Mouse (Mus musculus) ovary, postnatal 36 days (tissue): ENCODE data around the gene Tufm.

Experiments
- DNase-seq: peaks from one replicate; pipeline ENCODE4 v3.0.0; 2022; ENCODE audit warnings: low spot score, mixed read lengths

The Tufm gene

DNA sequence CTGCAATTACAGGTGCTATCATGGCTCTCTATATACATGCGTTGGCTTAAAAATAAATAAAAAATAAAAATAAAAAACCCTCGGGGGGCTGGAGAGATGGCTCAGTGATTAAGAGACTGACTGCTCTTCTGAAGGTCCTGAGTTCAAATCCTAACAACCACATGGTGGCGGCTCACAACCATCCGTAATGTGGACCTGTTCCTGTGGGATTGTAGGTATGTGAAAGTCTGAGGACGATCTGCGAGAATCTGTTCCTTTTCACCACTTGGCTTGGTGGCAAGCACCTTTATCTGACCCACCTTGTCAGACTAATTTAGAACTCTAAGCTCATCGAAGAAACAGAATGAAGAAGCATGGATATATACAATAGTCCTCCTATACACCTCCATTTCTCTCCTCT is 12.3 kb downstream of the Tufm start:
- DNase-seq = no peak

DNA sequence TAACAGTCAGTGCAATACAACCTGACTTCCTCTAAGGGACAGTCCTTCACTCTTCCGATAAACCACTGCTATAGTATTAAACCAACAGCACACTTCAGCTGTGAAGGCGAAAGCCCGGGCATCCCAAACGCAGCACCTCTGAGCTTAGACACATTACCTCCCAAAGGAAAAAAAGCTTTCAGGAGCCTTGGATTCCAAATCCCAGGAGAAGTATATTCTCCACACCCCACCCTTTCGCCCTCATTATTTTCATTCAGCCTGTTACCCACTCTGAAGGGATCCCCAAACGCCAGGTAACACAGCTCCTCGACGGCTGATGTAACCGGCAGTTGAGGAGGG is 14.5 kb downstream of the Tufm start:
- no peak for DNase-seq

DNA sequence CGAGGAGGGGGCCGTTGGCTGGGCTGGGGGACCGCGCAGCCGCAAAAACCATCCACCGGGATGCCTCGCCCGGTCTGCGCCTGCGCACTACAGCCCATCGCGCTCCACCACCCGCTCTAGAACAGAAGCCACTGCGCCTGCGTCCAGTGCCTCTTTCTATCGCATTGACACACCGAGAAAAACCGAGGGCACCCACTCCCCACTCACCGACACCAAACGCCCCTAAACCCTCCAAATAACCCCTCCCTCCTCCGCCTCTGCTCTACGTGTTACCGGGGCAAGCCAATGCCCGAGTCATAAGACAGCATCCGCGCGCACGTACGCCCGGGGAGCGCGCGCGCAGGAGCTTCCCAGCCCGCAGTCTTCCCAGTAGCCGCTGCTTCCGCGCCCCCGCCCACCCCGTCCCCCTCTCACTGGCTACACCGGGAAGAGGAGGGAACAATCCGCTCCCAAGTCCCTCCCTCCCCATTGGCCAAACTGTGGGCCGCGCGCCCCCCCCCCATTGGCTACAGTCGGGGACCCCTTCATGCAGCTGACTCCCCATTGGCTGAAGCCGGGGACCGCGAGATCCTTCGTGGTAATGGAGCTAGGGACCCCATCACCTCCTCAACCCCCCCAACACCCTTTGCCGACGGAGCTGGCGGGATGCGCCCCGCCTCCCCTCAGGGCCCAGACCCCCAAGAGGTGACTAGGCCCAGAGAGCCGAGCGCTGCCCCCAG is 15.0 kb downstream of the Tufm start:
- DNase-seq = peak; percentile 91

DNA sequence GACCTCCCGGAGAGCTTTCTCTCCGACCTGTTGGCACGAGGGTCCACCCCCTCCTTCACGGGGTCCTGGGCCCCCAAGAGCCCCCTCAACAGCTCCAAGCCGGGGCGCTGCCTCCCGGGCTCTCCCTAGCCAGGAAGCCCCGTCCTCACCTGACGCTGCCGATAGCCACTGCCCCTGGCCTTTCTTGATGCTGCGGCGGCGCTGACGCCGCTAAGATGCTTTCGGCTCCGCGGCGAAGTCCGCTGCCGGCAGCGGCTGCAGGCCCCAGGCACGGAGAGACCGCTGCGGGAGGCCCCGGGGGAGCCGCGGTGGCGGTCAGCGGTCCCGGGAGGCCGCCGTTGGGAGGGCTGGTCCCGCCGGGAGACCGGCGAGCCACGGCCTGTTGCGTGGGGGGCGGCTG is 15.6 kb downstream of the Tufm start:
- DNase-seq = no peak

DNA sequence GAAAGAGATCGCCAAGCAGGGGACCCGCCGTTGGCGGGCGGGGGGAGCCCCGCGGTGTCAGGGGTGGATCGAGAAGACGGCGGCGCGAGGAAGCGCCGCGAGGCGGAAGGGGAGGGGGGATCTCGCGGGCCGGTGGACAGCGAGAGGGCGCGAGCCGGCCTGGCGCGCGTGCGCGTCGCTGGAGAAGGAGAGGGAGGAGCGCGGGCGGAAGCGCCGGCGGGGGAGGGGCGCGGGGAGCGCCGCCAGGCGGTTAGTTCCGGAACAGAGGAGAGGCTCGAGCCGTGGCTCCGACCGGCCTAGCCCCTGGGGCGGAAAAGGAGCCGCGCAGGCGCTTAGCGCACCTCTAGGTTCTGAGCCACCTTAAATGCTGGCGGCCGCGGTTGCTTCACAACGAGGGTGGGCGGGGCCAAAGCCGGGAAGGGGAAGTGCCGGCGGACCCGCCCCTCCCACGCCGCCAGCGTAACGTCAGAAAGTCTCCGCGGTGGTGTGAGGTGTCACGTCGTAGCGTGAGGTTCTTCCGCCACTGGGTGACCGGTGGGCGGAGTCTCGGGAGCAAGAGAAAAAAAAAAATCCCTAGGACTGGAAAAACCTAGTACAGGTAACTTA is 16.2 kb downstream of the Tufm start, which contains the start of gene Atxn2l:
Gene Atxn2l (minus strand): TSS at position 165 of the 606 bp plus-strand sequence.
- peak; percentile 99 for DNase-seq

DNA sequence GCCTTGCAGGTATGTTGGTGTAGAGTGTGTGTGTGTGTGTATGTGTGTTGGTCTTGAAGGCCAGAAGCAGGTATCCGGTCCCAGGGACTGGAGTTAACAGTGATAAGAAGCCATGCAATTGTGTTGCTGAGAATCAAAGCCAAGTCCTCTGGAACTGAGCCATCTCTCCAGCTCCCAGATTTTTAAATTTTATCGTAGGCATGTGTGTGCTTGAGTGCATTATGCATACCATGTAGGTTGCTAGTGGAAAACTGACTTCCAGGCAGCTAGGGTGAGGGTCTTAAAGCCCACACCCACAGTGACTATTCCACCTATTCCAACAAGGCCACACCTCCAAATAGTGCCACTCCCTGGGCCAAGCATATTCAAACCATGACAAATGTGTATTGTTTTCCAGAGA is 17.8 kb downstream of the Tufm start:
- no peak for DNase-seq

DNA sequence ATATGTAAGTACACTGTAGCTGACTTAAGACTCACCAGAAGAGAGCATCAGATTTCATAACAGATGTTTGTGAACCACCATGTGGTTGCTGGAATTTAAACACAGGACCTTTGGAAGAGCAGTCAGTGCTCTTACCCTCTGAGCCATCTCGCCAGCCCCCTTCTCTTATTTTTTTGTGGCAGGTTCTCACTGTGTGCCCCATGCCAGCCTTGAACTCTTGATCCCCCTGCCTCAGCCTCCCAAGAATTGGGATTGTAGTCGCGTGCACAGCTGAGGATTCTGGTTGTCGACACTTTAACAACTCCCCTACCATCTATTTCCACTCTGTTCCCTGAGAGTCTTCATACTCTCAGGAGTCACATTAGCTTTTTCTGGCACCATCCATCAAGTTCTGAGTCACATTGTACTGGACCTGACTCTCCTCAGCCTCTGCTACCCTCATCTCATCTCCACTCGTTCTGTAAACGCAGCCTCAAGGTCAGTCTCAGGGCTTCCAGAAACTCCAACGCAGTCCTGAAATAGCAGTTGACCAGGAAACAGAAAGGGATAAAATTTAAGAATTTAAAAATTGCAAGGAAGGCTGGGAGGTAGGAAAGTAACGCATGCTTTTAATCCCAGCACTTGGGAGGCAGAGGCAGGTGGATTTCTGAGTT is 20.1 kb downstream of the Tufm start:
- DNase-seq = no peak

DNA sequence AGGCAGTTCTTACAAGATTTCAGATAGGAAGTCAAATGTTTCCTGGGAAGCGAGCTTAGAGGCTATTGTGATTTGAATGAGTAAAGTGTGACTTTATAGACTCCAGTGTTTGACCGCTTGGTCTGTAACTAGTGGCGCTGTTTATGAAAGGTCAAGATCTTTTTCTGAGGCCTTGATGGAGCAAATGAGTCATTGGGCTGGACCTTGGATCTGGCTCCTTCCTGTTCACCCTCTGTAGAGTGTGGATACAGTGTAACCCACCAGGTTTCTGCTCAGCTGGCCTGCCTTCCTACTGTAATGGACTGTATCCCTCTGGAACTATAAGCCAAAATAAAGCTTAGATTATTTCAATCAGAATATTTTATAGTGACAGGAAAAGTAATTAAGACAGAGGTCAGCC is 24.1 kb downstream of the Tufm start:
- DNase-seq = no peak

DNA sequence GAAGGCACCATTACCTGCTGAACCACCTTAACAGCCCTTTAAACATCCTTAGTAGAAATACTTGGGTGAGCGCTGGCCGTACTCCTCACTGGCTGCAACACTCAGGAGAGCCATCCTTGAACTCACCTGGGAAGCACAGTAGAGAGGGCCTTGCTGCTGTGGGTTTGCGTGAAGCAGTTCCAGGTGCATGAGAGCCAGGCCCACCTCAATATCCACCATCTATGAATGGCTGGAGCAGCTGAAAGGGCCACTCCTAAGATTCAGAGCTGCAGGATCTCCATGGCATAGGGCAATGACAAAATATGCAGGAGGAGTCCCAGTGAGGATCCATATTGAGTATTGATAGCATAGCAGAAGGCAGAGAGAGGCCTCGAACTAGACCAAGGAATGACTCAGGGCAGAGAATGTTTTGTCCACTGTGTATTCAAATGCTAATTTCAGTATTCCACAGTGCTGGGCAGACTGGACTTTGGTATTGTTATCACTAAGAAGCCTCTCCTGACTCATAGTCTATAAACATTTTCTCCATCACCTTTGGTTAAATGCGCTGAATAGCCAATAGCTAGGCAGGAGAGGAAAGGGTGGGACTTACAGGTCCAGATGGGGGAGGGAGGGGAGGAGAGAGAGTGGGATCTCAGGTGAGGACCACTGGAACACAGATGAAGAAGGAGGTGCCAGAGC is 31.2 kb downstream of the Tufm start:
- no peak for DNase-seq

DNA sequence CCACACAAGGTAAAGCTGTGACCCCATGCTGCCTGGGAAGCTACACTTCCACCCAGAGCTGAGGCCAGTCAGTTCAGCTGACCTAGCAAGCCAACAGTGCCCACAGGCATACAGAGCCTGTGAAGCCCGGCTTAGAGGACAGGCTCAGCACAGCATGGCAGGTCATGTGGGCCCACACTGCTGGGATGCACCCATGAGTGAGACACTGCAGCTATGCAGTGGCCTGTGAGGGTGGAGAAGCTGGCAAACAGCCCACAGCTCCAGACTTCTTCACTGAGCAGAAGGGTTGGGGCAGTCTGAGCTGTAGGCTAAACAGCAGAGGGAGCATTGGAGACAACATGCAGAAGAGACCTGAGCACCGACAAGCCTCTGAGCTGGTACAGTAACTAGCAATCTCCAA is 32.4 kb downstream of the Tufm start:
- no peak for DNase-seq

DNA sequence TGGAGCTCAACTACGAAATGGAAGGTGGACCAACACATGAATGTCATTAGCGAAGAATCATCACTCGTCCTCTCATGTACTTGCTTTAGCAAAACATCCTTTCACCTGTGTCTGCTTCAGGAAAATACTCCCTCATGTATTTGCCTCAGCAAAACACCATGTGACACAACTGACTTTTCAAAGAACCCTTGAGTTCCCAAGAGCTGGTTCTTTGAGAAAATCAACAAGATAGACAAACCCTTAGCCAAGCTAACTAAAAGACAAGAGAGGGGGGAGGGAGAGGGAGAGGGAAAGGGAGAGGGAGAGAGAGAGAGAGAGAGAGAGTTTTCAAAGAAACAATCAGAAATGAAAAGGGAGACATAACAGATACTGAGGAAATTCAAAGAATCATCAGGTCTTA is 36.2 kb downstream of the Tufm start:
- DNase-seq = no peak

DNA sequence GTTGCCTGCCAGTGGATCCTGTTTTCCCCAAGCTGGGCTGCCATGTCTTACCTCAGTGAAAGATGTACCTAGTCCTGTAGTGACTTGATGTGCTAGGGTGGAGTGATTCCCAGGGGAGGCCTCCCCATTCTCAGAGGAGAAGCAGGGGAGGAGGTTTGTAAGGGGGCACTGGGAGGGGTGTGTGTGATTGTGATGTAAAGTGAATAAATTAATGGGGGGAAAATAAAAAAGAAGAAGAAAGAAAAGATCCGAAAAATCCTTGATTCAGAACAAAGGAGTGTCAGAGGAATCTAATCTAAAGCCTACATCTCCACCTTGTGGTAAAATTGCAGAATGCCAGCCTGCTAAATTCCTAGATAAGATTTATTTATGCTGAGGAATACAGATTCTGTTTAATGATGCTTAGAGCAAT is 41.0 kb downstream of the Tufm start:
- no peak for DNase-seq

DNA sequence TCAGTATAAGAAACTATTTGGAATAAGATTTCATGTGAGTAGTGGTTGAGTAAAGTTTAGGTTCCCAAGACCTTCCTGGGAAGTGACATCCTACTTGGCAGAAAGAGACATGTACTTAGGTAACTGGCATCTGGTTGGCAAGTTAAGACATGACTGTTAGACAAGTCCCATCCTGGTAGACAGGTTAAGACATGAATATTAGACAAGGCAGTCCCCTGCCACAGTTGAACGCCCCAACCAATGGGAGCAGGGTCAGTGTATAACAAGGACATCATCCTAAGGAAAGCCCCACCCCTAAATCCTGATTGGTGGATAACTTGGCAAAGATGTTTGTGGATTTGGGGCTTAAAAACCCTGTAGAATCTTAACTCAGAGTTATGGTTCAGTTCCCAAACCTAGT is 46.3 kb downstream of the Tufm start:
- DNase-seq = no peak

DNA sequence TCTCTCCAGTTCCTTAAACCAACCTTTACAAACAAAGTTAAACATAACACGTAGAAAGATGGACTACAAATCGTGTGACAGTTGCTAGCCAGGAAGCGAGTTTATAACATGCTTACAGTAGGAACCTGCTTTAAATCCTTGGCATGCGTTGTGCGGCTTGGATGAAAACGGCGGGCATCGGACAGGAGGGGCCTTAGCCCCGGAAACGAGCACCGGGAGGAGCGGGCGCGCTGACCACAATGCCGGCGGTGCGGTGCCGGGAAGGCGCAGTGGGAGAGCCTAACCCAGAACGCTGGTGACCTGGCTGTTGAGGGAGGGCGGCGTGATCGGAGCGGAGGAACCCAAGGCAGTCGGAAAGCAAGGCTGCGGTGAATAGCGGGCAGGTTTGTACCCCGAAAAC is 48.6 kb downstream of the Tufm start:
- peak; percentile 31 for DNase-seq

DNA sequence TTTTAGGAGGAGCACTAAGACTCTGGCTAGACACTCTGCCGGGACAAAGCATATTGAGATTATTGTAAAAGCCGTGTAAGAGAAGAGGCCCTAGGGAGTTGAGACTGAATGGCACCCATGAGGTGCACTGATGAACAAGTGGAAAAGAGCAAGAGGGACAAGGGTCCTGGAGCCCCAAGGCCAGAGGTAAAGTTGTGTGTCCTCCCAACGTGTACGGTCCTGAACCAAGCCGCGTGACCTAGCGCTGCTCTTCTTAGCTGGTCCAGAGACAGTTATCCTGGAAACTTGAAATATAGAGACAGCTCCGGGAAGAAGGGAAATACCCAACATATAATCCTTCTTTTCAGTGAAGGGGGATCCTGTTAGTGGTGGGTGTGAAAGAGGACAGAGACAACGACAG is 49.3 kb downstream of the Tufm start:
- no peak for DNase-seq

DNA sequence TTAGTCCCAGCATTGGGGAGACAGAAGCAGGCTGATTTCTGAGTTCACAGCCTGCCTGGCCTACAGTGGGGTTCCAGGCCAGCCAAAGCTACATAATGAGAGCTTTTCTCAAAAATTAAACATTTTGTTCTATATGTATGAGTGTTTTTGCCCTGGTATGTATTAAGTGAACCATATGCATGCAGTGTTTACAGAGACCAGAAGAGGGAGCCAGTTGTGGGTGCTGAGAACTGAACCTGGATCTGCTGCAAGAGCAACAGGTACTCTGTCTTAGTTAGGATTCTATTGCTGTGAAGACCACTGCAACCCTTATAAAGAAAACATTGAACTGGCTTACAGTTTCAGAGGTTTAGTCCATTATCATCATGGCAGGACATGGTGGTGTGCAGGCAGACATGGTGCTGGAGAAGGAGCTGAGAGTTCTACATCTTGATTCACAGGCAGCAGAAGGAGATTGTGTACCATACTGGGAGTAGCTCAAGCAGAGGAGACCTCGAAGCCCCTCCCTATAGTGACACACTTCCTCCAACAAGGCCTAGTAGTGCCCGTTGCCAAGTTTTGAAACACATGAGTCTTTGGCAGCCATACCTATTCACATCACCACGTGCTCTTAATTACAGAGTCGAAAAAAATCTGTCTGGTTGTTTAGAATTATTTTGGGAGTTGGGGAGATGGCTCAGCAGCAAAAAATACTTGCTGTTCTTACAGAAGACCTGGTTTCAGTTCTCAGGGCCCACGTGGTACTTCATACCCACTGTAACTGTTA is 50.8 kb downstream of the Tufm start:
- DNase-seq = no peak
